Mouse (Mus musculus): ENCODE results near the gene Olfm4. TPM values are rescaled to one million over a fixed set of nuclear protein-coding genes. Genes with fewer than 3 reads are reported as not detected.

Gene Olfm4
- polyA plus RNA-seq, 1 experiment from 2014 or later: 1.7 TPM

- 0 out of 2 replicates have a peak, but pooled peaks cover 3% of the 10 kb centered on the region for H3K4me1 ChIP-seq (replicated peaks; ENCODE audit: control insufficient read depth, insufficient read depth, low read length)
- H3K36me3 ChIP-seq (ENCODE audit: control insufficient read depth, insufficient read depth, low read length): no peaks in the 10 kb centered on the region
- no peaks in the 10 kb centered on the region for H3K27me3 ChIP-seq (replicated peaks; ENCODE audit: control insufficient read depth, insufficient read depth, low read length)
- WGBS: 31% methylated on average over 14 of the region's 14 CpGs
- no peak overlapping the region for H3K27ac ChIP-seq (ENCODE audit: low read depth)
- H3K9ac ChIP-seq (ENCODE audit: low read length): no peak overlapping the region
- no peak for DNase-seq (ENCODE audit: low spot score)
- peaks cover 3% of the 10 kb centered on the region; the same call in 1 of the 2 replicates for H3K9me3 ChIP-seq (ENCODE audit: control insufficient read depth, low read length)
- H3K4me3 ChIP-seq (ENCODE audit: low read depth, low read length): no peak overlapping the region
- ATAC-seq (replicated peaks; ENCODE audit: low FRiP score, low TSS enrichment, low read depth): no peak
- no peak overlapping the region for H3K4me2 ChIP-seq (ENCODE audit: low read length)
Measured at GRCm38 (mm10) chr14:79970928-79971738, 12.7 kb upstream of the Olfm4 start.

- Histone ChIP-seq H3K27me3 (replicated peaks; ENCODE audit: control insufficient read depth, insufficient read depth, low read length) (no peaks in the 10 kb centered on the region), H3K4me2 (ENCODE audit: low read length) (no peak overlapping the region), H3K9ac (ENCODE audit: low read length) (no peak overlapping the region), H3K36me3 (ENCODE audit: control insufficient read depth, insufficient read depth, low read length) (no peaks in the 10 kb centered on the region), H3K27ac (ENCODE audit: low read depth) (no peak overlapping the region), H3K4me3 (ENCODE audit: low read depth, low read length) (no peak overlapping the region), H3K9me3 (ENCODE audit: control insufficient read depth, low read length) (no peaks in the 10 kb centered on the region), H3K4me1 (replicated peaks; ENCODE audit: control insufficient read depth, insufficient read depth, low read length) (no peaks in the 10 kb centered on the region)
- whole genome bisulfite sequencing: 83% methylated on average over 4 of the region's 4 CpGs
- ATAC-seq (replicated peaks; ENCODE audit: low FRiP score, low TSS enrichment, low read depth) (no peak), DNase-seq (ENCODE audit: low spot score) (no peak)
Measured at GRCm38 (mm10) chr14:79981437-79981836, 2.4 kb upstream of the Olfm4 start.

GRCm38 (mm10) chr14:79985137-79985670, 1.3 kb downstream of the Olfm4 start:
- Histone ChIP-seq H3K9ac (ENCODE audit: low read length) (no peak overlapping the region), H3K27ac (ENCODE audit: low read depth) (no peak overlapping the region), H3K4me1 (replicated peaks; ENCODE audit: control insufficient read depth, insufficient read depth, low read length) (no peaks in the 10 kb centered on the region), H3K36me3 (ENCODE audit: control insufficient read depth, insufficient read depth, low read length) (no peaks in the 10 kb centered on the region), H3K9me3 (ENCODE audit: control insufficient read depth, low read length) (no peaks in the 10 kb centered on the region), H3K4me3 (ENCODE audit: low read depth, low read length) (no peak overlapping the region), H3K4me2 (ENCODE audit: low read length) (no peak overlapping the region), H3K27me3 (replicated peaks; ENCODE audit: control insufficient read depth, insufficient read depth, low read length) (no peaks in the 10 kb centered on the region)
- 85% methylated on average over 7 of the region's 7 CpGs for WGBS
- ATAC-seq (replicated peaks; ENCODE audit: low FRiP score, low TSS enrichment, low read depth): no peak
- DNase-seq (ENCODE audit: low spot score): no peak

GRCm38 (mm10) chr14:79985696-79986095, 1.8 kb downstream of the Olfm4 start:
- DNase-seq (ENCODE audit: low spot score): no peak
- Histone ChIP-seq H3K36me3 (ENCODE audit: control insufficient read depth, insufficient read depth, low read length) (no peaks in the 10 kb centered on the region), H3K27ac (ENCODE audit: low read depth) (no peak overlapping the region), H3K9me3 (ENCODE audit: control insufficient read depth, low read length) (no peaks in the 10 kb centered on the region), H3K9ac (ENCODE audit: low read length) (no peak overlapping the region), H3K27me3 (replicated peaks; ENCODE audit: control insufficient read depth, insufficient read depth, low read length) (no peaks in the 10 kb centered on the region), H3K4me3 (ENCODE audit: low read depth, low read length) (no peak overlapping the region), H3K4me2 (ENCODE audit: low read length) (no peak overlapping the region), H3K4me1 (replicated peaks; ENCODE audit: control insufficient read depth, insufficient read depth, low read length) (no peaks in the 10 kb centered on the region)
- 81% methylated on average over 2 of the region's 2 CpGs for WGBS
- ATAC-seq (replicated peaks; ENCODE audit: low FRiP score, low TSS enrichment, low read depth): no peak

GRCm38 (mm10) chr14:79986831-79987230, 3.0 kb downstream of the Olfm4 start:
- ATAC-seq (replicated peaks; ENCODE audit: low FRiP score, low TSS enrichment, low read depth) (peak; percentile 85), DNase-seq (ENCODE audit: low spot score) (no peak)
- H3K9ac ChIP-seq (ENCODE audit: low read length): no peak overlapping the region
- no peak overlapping the region for H3K4me3 ChIP-seq (ENCODE audit: low read depth, low read length)
- 0 out of 2 replicates have a peak overlapping the region, but pooled peaks have one; percentile 1 for H3K27ac ChIP-seq (ENCODE audit: low read depth)
- H3K4me1 ChIP-seq (replicated peaks; ENCODE audit: control insufficient read depth, insufficient read depth, low read length): no peaks in the 10 kb centered on the region
- H3K4me2 ChIP-seq (ENCODE audit: low read length): no peak overlapping the region
- WGBS: 50% methylated on average over 8 of the region's 8 CpGs
- no peaks in the 10 kb centered on the region for H3K27me3 ChIP-seq (replicated peaks; ENCODE audit: control insufficient read depth, insufficient read depth, low read length)
- H3K36me3 ChIP-seq (ENCODE audit: control insufficient read depth, insufficient read depth, low read length): no peaks in the 10 kb centered on the region
- no peaks in the 10 kb centered on the region for H3K9me3 ChIP-seq (ENCODE audit: control insufficient read depth, low read length)

GRCm38 (mm10) chr14:79989785-79990184, 5.9 kb downstream of the Olfm4 start:
- no peak for ATAC-seq (replicated peaks; ENCODE audit: low FRiP score, low TSS enrichment, low read depth)
- no peaks in the 10 kb centered on the region for H3K9me3 ChIP-seq (ENCODE audit: control insufficient read depth, low read length)
- H3K4me2 ChIP-seq (ENCODE audit: low read length): no peak overlapping the region
- no peak overlapping the region for H3K27ac ChIP-seq (ENCODE audit: low read depth)
- H3K9ac ChIP-seq (ENCODE audit: low read length): no peak overlapping the region
- no peaks in the 10 kb centered on the region for H3K27me3 ChIP-seq (replicated peaks; ENCODE audit: control insufficient read depth, insufficient read depth, low read length)
- H3K4me1 ChIP-seq (replicated peaks; ENCODE audit: control insufficient read depth, insufficient read depth, low read length): no peaks in the 10 kb centered on the region
- DNase-seq (ENCODE audit: low spot score): no peak
- H3K36me3 ChIP-seq (ENCODE audit: control insufficient read depth, insufficient read depth, low read length): no peaks in the 10 kb centered on the region
- no peak overlapping the region for H3K4me3 ChIP-seq (ENCODE audit: low read depth, low read length)
- 58% methylated on average over 4 of the region's 4 CpGs for WGBS

GRCm38 (mm10) chr14:79990547-79990946, 6.7 kb downstream of the Olfm4 start:
- Histone ChIP-seq H3K27me3 (replicated peaks; ENCODE audit: control insufficient read depth, insufficient read depth, low read length) (no peaks in the 10 kb centered on the region), H3K9me3 (ENCODE audit: control insufficient read depth, low read length) (no peaks in the 10 kb centered on the region), H3K4me3 (ENCODE audit: low read depth, low read length) (no peak overlapping the region), H3K36me3 (ENCODE audit: control insufficient read depth, insufficient read depth, low read length) (no peaks in the 10 kb centered on the region), H3K9ac (ENCODE audit: low read length) (no peak overlapping the region), H3K4me1 (replicated peaks; ENCODE audit: control insufficient read depth, insufficient read depth, low read length) (no peaks in the 10 kb centered on the region), H3K4me2 (ENCODE audit: low read length) (no peak overlapping the region), H3K27ac (ENCODE audit: low read depth) (no peak overlapping the region)
- no peak for ATAC-seq (replicated peaks; ENCODE audit: low FRiP score, low TSS enrichment, low read depth)
- no peak for DNase-seq (ENCODE audit: low spot score)
- 62% methylated on average over 5 of the region's 5 CpGs for WGBS

GRCm38 (mm10) chr14:79997534-79997933, 13.7 kb downstream of the Olfm4 start:
- no peaks in the 10 kb centered on the region for H3K36me3 ChIP-seq (ENCODE audit: control insufficient read depth, insufficient read depth, low read length)
- no peaks in the 10 kb centered on the region for H3K4me1 ChIP-seq (replicated peaks; ENCODE audit: control insufficient read depth, insufficient read depth, low read length)
- no peak overlapping the region for H3K4me2 ChIP-seq (ENCODE audit: low read length)
- no peak for DNase-seq (ENCODE audit: low spot score)
- no peak for ATAC-seq (replicated peaks; ENCODE audit: low FRiP score, low TSS enrichment, low read depth)
- no peak overlapping the region for H3K4me3 ChIP-seq (ENCODE audit: low read depth, low read length)
- no peak overlapping the region for H3K27ac ChIP-seq (ENCODE audit: low read depth)
- WGBS: 84% methylated on average over 4 of the region's 4 CpGs
- H3K27me3 ChIP-seq (replicated peaks; ENCODE audit: control insufficient read depth, insufficient read depth, low read length): no peaks in the 10 kb centered on the region
- H3K9me3 ChIP-seq (ENCODE audit: control insufficient read depth, low read length): no peaks in the 10 kb centered on the region
- H3K9ac ChIP-seq (ENCODE audit: low read length): no peak overlapping the region

GRCm38 (mm10) chr14:80000110-80000531, 16.2 kb downstream of the Olfm4 start:
- DNase-seq (ENCODE audit: low spot score) (no peak), ATAC-seq (replicated peaks; ENCODE audit: low FRiP score, low TSS enrichment, low read depth) (0 out of 2 replicates have a peak, but pooled peaks have one; percentile 72)
- Histone ChIP-seq H3K9ac (ENCODE audit: low read length) (no peak overlapping the region), H3K4me2 (ENCODE audit: low read length) (no peak overlapping the region), H3K36me3 (ENCODE audit: control insufficient read depth, insufficient read depth, low read length) (no peaks in the 10 kb centered on the region), H3K4me1 (replicated peaks; ENCODE audit: control insufficient read depth, insufficient read depth, low read length) (no peaks in the 10 kb centered on the region), H3K9me3 (ENCODE audit: control insufficient read depth, low read length) (no peaks in the 10 kb centered on the region), H3K27me3 (replicated peaks; ENCODE audit: control insufficient read depth, insufficient read depth, low read length) (no peaks in the 10 kb centered on the region), H3K27ac (ENCODE audit: low read depth) (no peak overlapping the region), H3K4me3 (ENCODE audit: low read depth, low read length) (no peak overlapping the region)
- 47% methylated on average over 8 of the region's 8 CpGs for WGBS
